ENCODE assay signal across 13 mouse cellular contexts in the genomic region with DNA sequence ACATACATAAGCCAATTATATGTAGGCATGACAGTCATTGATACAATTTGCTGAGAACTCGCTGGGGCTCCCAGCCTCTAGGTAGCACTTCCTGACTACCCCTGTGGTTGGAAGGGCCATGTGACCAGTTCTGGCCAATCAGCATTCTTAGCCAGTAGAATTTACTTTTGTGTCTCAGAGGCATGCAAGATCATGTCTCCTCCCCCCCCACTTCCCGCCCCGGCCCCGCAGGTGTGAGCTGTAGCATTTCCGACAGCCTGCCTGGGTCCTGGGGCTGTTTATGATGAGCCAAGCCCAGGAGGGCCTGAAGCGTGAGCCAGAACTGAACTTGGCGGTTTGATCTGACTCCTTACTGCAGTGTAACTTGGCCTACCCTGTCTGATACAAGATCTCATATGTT. TPM values are rescaled to one million over a fixed set of nuclear protein-coding genes. Genes with fewer than 3 reads are reported as not detected.
A peak's percentile ranks its signal among the peaks of the same experiment; 100 is the strongest.
DNase-seq lines count a peak whose midpoint lies in the region; ATAC-seq and TF ChIP-seq lines count a peak whose summit lies in the region.
"Had no signal": no experiment of that assay in that cellular context is flagged by ENCODE, and none has a peak within 500 bp of the region (broad histone marks: within the 10 kb centered on the region; RNA-seq: fewer than 3 reads in every experiment).

No protein-coding gene starts in this region.

- H3K27ac ChIP-seq in cerebellum, adult 2 months (ENCODE audit: insufficient read depth, low read length) = no peak overlapping the region
- H3K27ac ChIP-seq: forebrain, embryonic 10.5 days; heart, embryonic 15.5 days; kidney, postnatal 0 days; limb, embryonic 13.5 days had no signal

- peak; percentile 23 for DNase-seq in urinary bladder, postnatal 25 days (ENCODE audit: low spot score)
- no peak for DNase-seq in urinary bladder, postnatal 4 days (ENCODE audit: low spot score in 2 of 2)
- DNase-seq in induced T-regulatory cell, adult 2 months (ENCODE audit: low read depth) = peak; percentile 96
- peak; percentile 38 to 41 for DNase-seq in urinary bladder, postnatal 36 days (ENCODE audit: low spot score in 2 of 2)
- DNase-seq in frontal cortex, postnatal 25 days (ENCODE audit: low spot score in 2 of 2) = no peak
- no peak for DNase-seq in cerebellum, adult 2 months
- DNase-seq in testis, postnatal 10 days (ENCODE audit: low spot score) = no peak
- DNase-seq: cerebellum, adult 11 months had no signal

- peaks cover 5% of the 10 kb centered on the region; the same call in 1 of the 2 replicates for H3K4me1 ChIP-seq in cerebellum, adult 2 months (ENCODE audit: control insufficient read depth, insufficient read depth, low read length)

- no peak overlapping the region for H3K4me3 ChIP-seq in cerebellum, adult 2 months (replicated peaks; ENCODE audit: insufficient read depth, low read depth, low read length)
- H3K4me3 ChIP-seq: forebrain, embryonic 10.5 days; heart, embryonic 15.5 days; limb, embryonic 13.5 days had no signal

- no peaks in the 10 kb centered on the region for H3K27me3 ChIP-seq in cerebellum, adult 2 months (ENCODE audit: control insufficient read depth, insufficient read depth, low read length)
- H3K27me3 ChIP-seq: heart, embryonic 15.5 days; limb, embryonic 13.5 days had no signal

- WGBS in cerebellum, adult 2 months = 76% methylated on average over 7 of the region's 7 CpGs

- TF ChIP-seq POLR2A in cerebellum, adult 2 months (IDR thresholded peaks at IDR 0.05; ENCODE audit: borderline replicate concordance, insufficient read depth, low read length) = no peak

- ATAC-seq in neutrophil, adult 5-6 weeks (ENCODE audit: extremely low read depth, insufficient number of reproducible peaks, low FRiP score, poor library complexity, severe bottlenecking) = peak; percentile 68

- no peak for TF ChIP-seq CTCF in cerebellum, adult 2 months (IDR thresholded peaks at IDR 0.05; ENCODE audit: borderline replicate concordance, insufficient read depth, low read depth, low read length)

RNA-seq across cellular contexts. Expression of gene Ccdc167, which starts 52.3 kb away (rescaled TPM):
- total RNA-seq in neutrophil, adult 5-6 weeks (2017) = 9.7 and 16.4 TPM in 2 replicates
- 25.9 and 26.2 TPM in 2 replicates for polyA plus RNA-seq in cerebellum, adult 2 months (2012; rRNA removed)

Comparison
In these comparisons a context has a peak if more than half of its experiments do, and no peak if none do; other contexts are left out.
1. DNase-seq: peak in urinary bladder, postnatal 25 days (single experiment), induced T-regulatory cell, adult 2 months (single experiment) and urinary bladder, postnatal 36 days (2 of 2); none in urinary bladder, postnatal 4 days (0 of 2), frontal cortex, postnatal 25 days (0 of 2), cerebellum, adult 2 months (0 of 2) and testis, postnatal 10 days (single experiment).